Mouse (Mus musculus): ENCODE data around the gene Tfap2b.

GRCm38 (mm10) chr1:19178742-19179397, 29.8 kb upstream of the Tfap2b start:
- no peak for TF ChIP-seq POLR2A (IDR thresholded peaks at IDR 0.05; ENCODE audit: control insufficient read depth in 1 of 2, insufficient read depth in 1 of 2, low read depth in 1 of 2, low read length in 2 of 2, poor library complexity in 1 of 2)
- TF ChIP-seq ETS1 (IDR thresholded peaks at IDR 0.05; ENCODE audit: low read depth, low read length) = no peak
- no peak for TF ChIP-seq CHD2 (IDR thresholded peaks at IDR 0.05; ENCODE audit: low read length)
- TF ChIP-seq SIN3A (IDR thresholded peaks at IDR 0.05; ENCODE audit: low read length) = no peak

Measured in MEL (cell line).